Mouse (Mus musculus) intestine, embryonic 16.5 days (tissue): ENCODE results near the gene Abr. TPM values are rescaled to one million over a fixed set of nuclear protein-coding genes. Genes with fewer than 3 reads are reported as not detected.

Experiments
- ATAC-seq: fragments of 200-750 bp; cut with Nextera tagmentation; 2 replicates; pipeline ENCODE4 v1.8.0; 2017; ENCODE audit warnings: moderate TSS enrichment, moderate library complexity
- H3K27ac ChIP-seq: fragments of 300-500 bp; sonication (generic); 2 replicates; pipeline ENCODE4 v1.5.1; 2014; ENCODE audit warnings: mild to moderate bottlenecking, low read length
- H3K27me3 ChIP-seq: fragments of 300-500 bp; sonication (generic); replicated peaks from 2 replicates; pipeline ENCODE4 v1.6.1; 2014; ENCODE audit warnings: low read length, control low read depth, mixed read lengths; ENCODE audit not compliant: control insufficient read depth, insufficient read depth
- H3K36me3 ChIP-seq: fragments of 300-500 bp; sonication (generic); 2 replicates; pipeline ENCODE4 v1.6.1; 2014; ENCODE audit warnings: low read length, control low read depth; ENCODE audit not compliant: control insufficient read depth, insufficient read depth
- H3K4me1 ChIP-seq: fragments of 300-500 bp; sonication (generic); 2 replicates; pipeline ENCODE4 v1.6.1; 2014; ENCODE audit warnings: low read length, control low read depth, mixed read lengths; ENCODE audit not compliant: control insufficient read depth, insufficient read depth
- H3K4me2 ChIP-seq: fragments of 300-500 bp; sonication (generic); 2 replicates; pipeline ENCODE4 v1.6.1; 2014; ENCODE audit warnings: low read depth, low read length, control low read depth
- H3K4me3 ChIP-seq: fragments of 300-500 bp; sonication (generic); 2 replicates; pipeline ENCODE4 v1.5.1; 2014; ENCODE audit warnings: mild to moderate bottlenecking, low read length
- H3K9ac ChIP-seq: fragments of 300-500 bp; sonication (generic); 2 replicates; pipeline ENCODE4 v1.6.1; 2014; ENCODE audit warnings: low read depth, low read length
- H3K9me3 ChIP-seq: fragments of 300-500 bp; sonication (generic); 2 replicates; pipeline ENCODE4 v1.6.1; 2016; ENCODE audit warnings: low read length, control low read depth; ENCODE audit not compliant: control insufficient read depth
- WGBS: fragments of 180-500 bp; shearing (Covaris S2); extraction: QIAGEN DNeasy Blood & Tissue Kit; methylation state at CpG from one replicate; pipeline ENCODE4 v1.1.7; 2014; 5-methylcytosine and 5-hydroxymethylcytosine counted together
- polyA plus RNA-seq: library from polyadenylated mRNA; unstranded; fragments of >200 nt; fragmentation: Nextera tagmentation; extraction: Ambion mirVana; gene quantifications from 2 replicates; pipeline ENCODE4 v1.2.1, GENCODE M21; 2015

Abr gene
- polyA plus RNA-seq, 1 experiment from 2014 or later, result 29.5 TPM

DNA sequence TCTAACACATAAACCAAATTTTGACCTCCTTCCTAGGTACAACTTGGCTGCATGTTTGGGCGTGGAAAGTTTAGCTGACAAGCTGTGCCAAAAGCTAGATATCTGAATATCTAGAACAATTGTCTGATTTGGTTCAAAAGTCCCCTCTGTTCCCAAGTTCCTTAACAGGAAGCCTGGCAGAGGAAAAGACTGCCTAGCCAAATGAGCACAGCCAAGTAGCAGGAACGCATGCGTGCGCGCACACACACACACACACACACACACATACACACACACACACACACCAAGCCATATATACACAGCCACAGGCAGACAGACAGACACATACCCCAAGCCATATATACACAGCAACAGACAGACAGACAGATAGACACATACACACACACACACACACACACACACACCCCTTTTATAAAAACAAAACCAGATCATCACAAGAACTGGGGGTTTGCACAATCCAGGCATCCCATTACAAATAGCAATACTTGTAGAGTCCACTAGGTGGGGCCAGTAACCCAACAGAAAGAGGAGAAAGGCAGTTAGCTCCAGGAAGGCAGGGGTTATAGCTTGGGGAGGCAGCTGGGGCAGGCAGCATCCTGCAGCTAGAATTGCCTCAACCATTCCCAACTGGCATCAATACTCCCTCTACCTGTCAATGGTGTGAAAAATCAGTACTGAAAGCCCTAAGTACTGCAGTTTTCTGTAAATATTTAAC lies 115.4 kb downstream of the Abr start:
- Histone ChIP-seq H3K4me3 (no peak overlapping the region), H3K4me2 (no peak overlapping the region), H3K27me3 (no peaks in the 10 kb centered on the region), H3K36me3 (no peaks in the 10 kb centered on the region), H3K27ac (no peak overlapping the region), H3K4me1 (peaks cover 2% of the 10 kb centered on the region; the same call in 1 of the 2 replicates), H3K9me3 (no peaks in the 10 kb centered on the region), H3K9ac (no peak overlapping the region)
- 77% methylated on average over 5 of the region's 5 CpGs for WGBS
- ATAC-seq, result no peak

DNA sequence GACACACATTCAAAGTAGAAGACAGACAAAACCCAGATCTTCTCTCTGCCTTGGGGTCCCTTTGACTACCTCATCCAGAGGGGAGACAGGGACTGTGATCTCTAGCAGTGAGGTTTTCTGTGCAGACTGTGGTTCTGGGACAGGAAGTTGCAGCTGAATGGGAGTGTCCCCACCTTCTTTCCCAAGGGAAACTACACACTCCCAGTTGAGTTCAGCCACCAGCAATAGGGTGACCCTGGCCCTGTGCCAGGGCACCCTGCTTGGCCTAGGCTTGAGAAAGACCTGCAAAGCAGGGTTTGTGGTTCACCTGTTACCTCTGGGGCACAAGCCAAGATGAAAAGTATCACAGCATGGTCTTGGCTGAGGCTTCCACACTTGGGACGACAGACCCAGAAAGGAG lies 117.0 kb downstream of the Abr start:
- no peaks in the 10 kb centered on the region for H3K9me3 ChIP-seq
- no peak overlapping the region for H3K4me2 ChIP-seq
- no peak overlapping the region for H3K9ac ChIP-seq
- no peak overlapping the region for H3K27ac ChIP-seq
- no peak overlapping the region for H3K4me3 ChIP-seq
- no peaks in the 10 kb centered on the region for H3K27me3 ChIP-seq
- no peaks in the 10 kb centered on the region for H3K36me3 ChIP-seq
- peaks cover 2% of the 10 kb centered on the region; the same call in 1 of the 2 replicates for H3K4me1 ChIP-seq
- peak; percentile 19; the same call in 1 of the 2 replicates for ATAC-seq
- 97% methylated on average over 1 of the region's 1 CpGs for WGBS

DNA sequence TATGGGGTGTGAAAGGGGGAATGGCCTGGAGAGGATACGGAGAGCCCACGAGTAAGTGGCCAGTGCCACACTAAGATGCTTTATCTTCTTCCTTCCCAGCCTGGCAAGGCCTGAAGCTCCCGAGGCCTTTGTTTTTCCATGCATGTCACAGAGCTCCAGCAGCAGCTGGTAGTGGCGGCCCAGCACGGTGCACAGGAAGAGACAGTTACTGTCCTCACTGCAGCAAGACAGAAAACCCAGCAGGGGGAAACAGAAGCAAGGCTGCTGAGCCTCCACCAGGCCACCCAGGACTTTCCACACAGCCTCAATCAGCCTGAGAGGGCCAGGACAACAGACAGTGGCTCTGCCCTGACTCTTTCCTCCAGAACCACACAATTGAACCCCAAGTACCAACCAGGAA lies 118.1 kb downstream of the Abr start:
- H3K9ac ChIP-seq, result no peak overlapping the region
- no peak overlapping the region for H3K4me3 ChIP-seq
- H3K9me3 ChIP-seq, result no peaks in the 10 kb centered on the region
- no peak overlapping the region for H3K27ac ChIP-seq
- H3K36me3 ChIP-seq, result no peaks in the 10 kb centered on the region
- 62% methylated on average over 5 of the region's 5 CpGs for WGBS
- H3K4me1 ChIP-seq, result peaks cover 2% of the 10 kb centered on the region; the same call in 1 of the 2 replicates
- ATAC-seq, result no peak
- no peak overlapping the region for H3K4me2 ChIP-seq
- no peaks in the 10 kb centered on the region for H3K27me3 ChIP-seq

DNA sequence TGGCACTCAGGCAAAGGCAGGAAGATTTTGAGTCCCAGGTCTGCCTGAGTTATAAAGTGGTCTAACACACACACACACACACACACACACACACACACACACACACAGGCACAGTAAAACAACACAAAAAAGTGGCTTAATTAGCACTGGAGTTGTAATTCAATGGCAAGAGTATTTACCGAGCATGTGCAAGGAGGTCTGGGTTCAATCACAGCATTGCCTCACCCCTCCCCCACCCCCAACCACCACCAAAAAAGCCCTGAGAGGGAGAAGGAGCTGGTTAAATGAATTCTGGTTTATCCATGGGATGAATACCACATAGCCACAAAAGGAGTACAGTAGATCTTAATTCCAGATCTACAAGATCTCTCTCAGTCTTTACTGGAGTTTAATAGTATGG lies 122.1 kb downstream of the Abr start:
- H3K4me1 ChIP-seq, result peaks cover 9% of the 10 kb centered on the region
- no peak overlapping the region for H3K4me2 ChIP-seq
- no peaks in the 10 kb centered on the region for H3K36me3 ChIP-seq
- H3K27ac ChIP-seq, result no peak overlapping the region
- no peak for ATAC-seq
- no peaks in the 10 kb centered on the region for H3K27me3 ChIP-seq
- no peak overlapping the region for H3K4me3 ChIP-seq
- H3K9me3 ChIP-seq, result no peaks in the 10 kb centered on the region
- H3K9ac ChIP-seq, result no peak overlapping the region
- WGBS, result 37% methylated on average over 1 of the region's 1 CpGs

DNA sequence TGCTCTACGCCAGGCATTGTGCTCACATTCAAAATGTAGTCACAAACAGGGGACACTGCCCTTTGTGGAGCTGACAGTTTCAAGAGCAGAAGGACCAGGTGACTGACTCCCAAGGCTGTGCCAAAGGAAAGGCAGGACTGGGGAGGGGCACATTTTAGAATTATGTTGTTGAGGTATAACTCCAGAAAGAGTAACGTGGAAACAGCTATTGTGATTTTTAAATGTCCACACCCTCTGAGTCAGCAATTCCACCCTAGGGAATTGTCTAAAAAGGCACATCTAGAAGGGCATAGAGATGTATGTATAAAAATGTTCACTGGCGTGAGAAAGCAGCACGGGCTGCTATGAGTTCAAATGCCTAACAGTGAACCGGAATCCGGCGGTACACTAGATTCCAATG lies 122.5 kb downstream of the Abr start:
- no peak overlapping the region for H3K9ac ChIP-seq
- H3K27me3 ChIP-seq, result no peaks in the 10 kb centered on the region
- no peaks in the 10 kb centered on the region for H3K36me3 ChIP-seq
- H3K27ac ChIP-seq, result no peak overlapping the region
- peaks cover 7% of the 10 kb centered on the region for H3K4me1 ChIP-seq
- ATAC-seq, result no peak
- WGBS, result 77% methylated on average over 7 of the region's 7 CpGs
- no peak overlapping the region for H3K4me2 ChIP-seq
- H3K9me3 ChIP-seq, result no peaks in the 10 kb centered on the region
- H3K4me3 ChIP-seq, result no peak overlapping the region

DNA sequence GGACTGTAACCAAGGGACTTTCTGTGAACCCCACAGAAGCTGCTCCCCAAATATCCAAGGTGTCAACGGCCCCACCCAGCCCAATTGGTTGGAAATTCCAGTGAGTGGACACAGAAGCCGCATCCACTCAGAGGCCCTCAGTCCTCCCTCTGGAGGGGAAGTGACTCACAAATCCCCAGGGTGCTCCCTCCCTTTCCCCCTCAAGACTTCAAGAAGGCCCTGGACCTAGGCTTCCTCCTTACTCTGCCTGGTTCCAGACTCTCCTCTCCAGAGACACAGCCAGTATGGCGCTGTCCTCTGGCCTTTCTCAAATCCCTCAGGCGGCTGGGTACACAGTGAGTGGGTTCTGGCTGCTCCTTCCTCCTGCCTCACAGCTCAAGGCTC lies 124.4 kb downstream of the Abr start:
- Histone ChIP-seq H3K36me3 (no peaks in the 10 kb centered on the region), H3K27me3 (no peaks in the 10 kb centered on the region), H3K4me1 (peaks cover 18% of the 10 kb centered on the region), H3K27ac (no peak overlapping the region), H3K4me3 (no peak overlapping the region), H3K9ac (no peak overlapping the region), H3K4me2 (no peak overlapping the region), H3K9me3 (no peaks in the 10 kb centered on the region)
- 90% methylated on average over 4 of the region's 4 CpGs for WGBS
- no peak for ATAC-seq

DNA sequence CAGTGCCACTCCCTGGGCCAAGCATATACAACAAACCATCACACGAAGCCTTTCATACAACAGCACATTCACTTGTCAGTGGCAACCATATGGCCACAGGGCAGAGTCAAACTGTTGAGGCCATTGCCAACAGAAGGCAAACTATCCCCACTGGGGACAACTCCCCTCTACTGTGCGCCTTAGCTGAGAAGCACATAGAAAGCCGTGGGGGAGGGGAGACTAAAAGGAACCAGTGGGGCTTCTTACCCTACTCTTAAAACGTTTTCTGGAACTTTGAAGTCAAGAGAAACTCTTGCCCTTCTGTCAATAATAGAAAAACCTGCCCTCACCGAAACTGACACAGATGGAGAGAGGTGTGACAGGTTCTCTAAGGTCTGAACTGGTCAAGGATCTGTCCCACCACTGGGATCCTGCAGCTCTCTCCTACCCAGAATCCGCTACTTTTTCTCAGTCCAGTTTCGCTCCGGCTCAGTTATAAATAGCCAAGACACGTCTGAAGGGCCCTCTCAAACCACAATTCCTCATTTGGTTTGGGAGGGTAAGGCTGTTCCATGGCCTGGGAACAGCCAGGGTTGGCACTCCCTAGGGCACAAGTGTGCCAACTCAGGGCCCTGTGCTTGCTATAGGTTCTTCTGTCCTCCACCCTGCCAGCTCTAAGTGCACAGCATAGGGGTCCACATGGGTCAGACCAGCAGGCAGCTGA lies 124.9 kb downstream of the Abr start:
- Histone ChIP-seq H3K4me2 (no peak overlapping the region), H3K9me3 (no peaks in the 10 kb centered on the region), H3K36me3 (no peaks in the 10 kb centered on the region), H3K9ac (no peak overlapping the region), H3K27ac (no peak overlapping the region), H3K4me3 (no peak overlapping the region), H3K4me1 (peaks cover 24% of the 10 kb centered on the region), H3K27me3 (no peaks in the 10 kb centered on the region)
- WGBS, result 78% methylated on average over 9 of the region's 9 CpGs
- no peak for ATAC-seq

DNA sequence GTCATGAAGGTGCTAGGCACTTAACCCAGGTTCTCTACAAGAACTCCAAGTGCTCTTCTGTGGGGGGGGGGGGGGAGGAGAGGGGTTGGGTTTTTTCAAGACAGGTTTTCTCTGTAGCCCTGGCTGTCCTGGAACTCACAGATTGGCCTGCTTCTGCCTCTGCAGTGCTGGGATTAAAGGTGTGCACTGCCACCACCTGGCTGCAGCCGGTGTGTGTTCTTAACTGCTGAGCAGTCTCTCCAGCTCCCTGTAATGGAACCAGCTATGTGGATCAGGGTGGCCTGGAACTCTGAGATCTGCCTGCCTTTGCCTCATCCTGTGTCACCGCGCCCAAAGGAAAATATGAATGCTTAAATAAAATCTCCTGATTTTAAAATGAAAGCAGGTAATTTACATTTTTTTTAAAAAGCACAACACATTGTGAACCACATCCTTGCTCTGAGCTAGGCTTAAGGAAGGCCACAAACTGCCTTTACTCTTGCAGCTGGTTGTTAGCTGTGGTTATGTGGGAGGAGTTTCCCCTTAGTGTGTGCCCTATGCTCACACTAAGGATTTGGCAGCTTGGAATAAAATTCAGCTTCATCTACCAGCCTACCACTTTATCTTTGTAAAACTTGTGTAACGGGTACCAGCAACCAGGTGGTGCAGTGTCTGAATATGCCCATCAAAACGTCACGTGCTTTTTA lies 125.9 kb downstream of the Abr start:
- H3K9ac ChIP-seq, result no peak overlapping the region
- no peaks in the 10 kb centered on the region for H3K27me3 ChIP-seq
- H3K4me2 ChIP-seq, result peak overlapping the region; percentile 6; the same call in 1 of the 2 replicates
- peak; percentile 51 for ATAC-seq
- H3K4me3 ChIP-seq, result no peak overlapping the region
- 69% methylated on average over 6 of the region's 6 CpGs for WGBS
- H3K9me3 ChIP-seq, result no peaks in the 10 kb centered on the region
- peak overlapping the region; percentile 99 for H3K27ac ChIP-seq
- H3K4me1 ChIP-seq, result peaks cover 31% of the 10 kb centered on the region
- H3K36me3 ChIP-seq, result no peaks in the 10 kb centered on the region

DNA sequence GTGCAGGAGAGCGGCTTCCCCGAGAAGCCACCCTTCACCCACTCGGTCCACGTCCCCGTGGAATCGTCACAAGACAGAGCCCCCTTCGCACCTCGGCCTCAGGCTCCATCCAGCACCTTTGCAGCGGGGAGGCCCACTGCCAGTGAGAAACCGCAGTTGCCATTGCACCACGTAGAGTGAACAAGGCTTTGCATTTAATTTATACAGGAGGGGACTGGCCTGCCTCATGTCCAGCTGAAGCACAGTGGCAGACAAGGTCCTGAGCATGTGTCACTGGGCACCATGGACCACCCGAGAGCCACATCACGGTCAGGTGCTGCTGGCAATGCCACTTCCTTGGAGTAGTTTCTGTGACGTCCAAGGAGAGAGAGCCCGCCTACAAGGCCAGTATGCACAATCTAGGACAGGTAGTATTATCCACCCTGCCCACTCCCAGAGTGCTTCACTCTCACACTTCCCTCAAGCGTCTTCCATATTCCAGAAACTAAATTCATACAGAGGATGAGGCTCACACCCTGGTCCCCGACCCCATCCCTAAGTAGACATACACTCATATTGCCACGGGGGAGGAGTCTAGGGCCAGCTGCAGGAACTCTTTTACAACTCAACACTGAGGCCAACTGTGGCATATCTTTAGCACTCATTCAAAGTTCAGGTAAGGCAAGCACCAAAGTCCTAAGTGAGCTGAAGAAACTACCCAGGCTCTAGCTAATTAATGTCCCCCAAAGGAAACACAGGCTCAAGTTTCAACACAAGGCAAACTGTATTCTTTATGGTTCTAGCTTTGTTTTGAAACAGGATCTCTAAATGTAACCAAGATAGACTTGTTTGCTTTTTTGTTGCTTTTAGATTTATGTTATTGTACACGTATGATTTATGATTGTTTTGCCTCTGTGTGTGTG lies 126.7 kb downstream of the Abr start:
- WGBS, result 10% methylated on average over 19 of the region's 19 CpGs
- no peaks in the 10 kb centered on the region for H3K27me3 ChIP-seq
- no peaks in the 10 kb centered on the region for H3K9me3 ChIP-seq
- peak; percentile 75 for ATAC-seq
- no peaks in the 10 kb centered on the region for H3K36me3 ChIP-seq
- H3K4me1 ChIP-seq, result peaks cover 38% of the 10 kb centered on the region
- H3K4me3 ChIP-seq, result peak overlapping the region; percentile 76
- peak overlapping the region; percentile 94 for H3K9ac ChIP-seq
- H3K27ac ChIP-seq, result peak overlapping the region; percentile 99
- H3K4me2 ChIP-seq, result peak overlapping the region; percentile 65
